Mouse (Mus musculus): ENCODE results near the gene Mcpt2. TPM values are rescaled to one million over a fixed set of nuclear protein-coding genes. Genes with fewer than 3 reads are reported as not detected.

Gene Mcpt2
- not detected for polyA plus RNA-seq (2014; fragmentation: Illumina TruSeq; extraction: RNeasy Lipid Tissue Mini Kit (QIAGEN cat#74804); ENCODE audit: insufficient read depth, low read depth, low replicate concordance)

DNA sequence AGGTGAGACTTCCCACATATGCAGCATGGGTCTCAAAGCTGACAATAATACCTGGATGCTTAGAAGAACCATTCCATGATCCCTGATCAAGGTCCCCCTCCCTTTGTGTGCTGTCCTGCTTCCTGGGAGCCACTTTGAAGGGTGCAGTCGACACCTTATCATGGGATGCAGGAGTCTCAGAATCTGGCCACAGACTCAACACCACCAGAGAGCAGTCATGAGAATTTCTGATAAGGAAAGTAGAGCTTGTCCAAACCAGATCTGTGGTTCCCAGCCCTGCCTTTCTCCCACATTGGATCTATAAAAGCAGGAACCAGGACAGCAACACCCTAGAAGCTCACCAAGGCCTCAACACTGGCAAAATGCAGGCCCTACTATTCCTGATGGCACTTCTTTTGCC lies at the start of gene Mcpt2:
Gene Mcpt2, plus strand, starts transcription at position 250 of the 400 bp plus-strand sequence.

GRCm38 (mm10) chr14:56017671-56018070 lies 24.2 kb upstream of the Mcpt2 start, which contains the start of gene Mcpt1:
Gene Mcpt1 (plus strand): TSS chr14:56017971.

DNA sequence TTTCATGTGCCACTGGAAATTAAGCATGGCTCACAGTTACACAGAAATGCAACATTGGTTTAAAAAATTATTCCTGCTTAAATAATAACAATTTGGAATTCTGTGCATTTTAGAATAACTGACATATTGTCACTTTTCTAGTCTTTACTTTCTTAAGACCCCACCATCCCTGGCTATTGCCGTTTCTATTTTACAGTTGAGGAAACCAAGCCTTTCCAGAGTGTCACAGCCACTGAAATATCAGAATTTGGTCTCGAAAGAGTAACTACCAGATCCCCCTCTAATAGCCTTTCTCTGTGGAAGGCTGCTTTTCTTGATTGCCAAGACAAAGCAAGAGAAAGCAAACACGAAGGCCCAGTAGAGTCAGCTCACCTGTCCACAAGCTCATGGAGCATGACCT lies 11.4 kb upstream of the Mcpt2 start, which contains the start of gene Mcpt9:
Gene Mcpt9, minus strand, starts transcription at position 101 of the 400 bp plus-strand sequence.

GRCm38 (mm10) chr14:56062213-56062612 lies 20.4 kb downstream of the Mcpt2 start, which contains the start of gene Mcpt4:
Gene Mcpt4 (minus strand): TSS chr14:56062313.

DNA sequence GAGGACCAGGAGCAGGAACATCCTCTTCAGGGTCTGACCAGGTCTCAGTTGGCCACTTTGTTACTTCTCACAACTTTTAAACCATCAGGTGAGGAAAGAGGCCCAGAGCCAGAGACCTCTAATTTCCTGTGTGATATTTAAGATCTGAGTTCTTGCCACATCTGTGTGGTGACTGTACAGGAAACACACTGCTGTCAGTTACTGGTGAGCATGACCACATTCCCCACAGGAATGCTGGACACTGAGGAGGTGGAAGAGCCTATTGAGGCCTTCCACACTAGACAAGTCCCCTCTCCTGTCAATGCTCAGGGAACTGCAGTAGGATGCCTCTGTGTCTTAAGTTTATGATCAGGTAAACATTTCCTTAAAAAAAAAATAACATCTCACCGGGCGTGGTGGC lies 43.3 kb downstream of the Mcpt2 start, which contains the start of gene Mcpt8:
Gene Mcpt8, minus strand, starts transcription at position 107 of the 400 bp plus-strand sequence.

Other genes starting within 250 kb of the Mcpt2 start
- gene Nfatc4, start 218.9 kb upstream of the Mcpt2 start, polyA plus RNA-seq (2014; fragmentation: Illumina TruSeq; extraction: RNeasy Lipid Tissue Mini Kit (QIAGEN cat#74804); ENCODE audit: insufficient read depth, low read depth, low replicate concordance) = 7.2 TPM
- 2.9 TPM for gene Nynrin, start 188.0 kb upstream of the Mcpt2 start, polyA plus RNA-seq (2014; fragmentation: Illumina TruSeq; extraction: RNeasy Lipid Tissue Mini Kit (QIAGEN cat#74804); ENCODE audit: insufficient read depth, low read depth, low replicate concordance)
- 0.04 TPM for gene Cbln3, start 157.6 kb upstream of the Mcpt2 start, polyA plus RNA-seq (2014; fragmentation: Illumina TruSeq; extraction: RNeasy Lipid Tissue Mini Kit (QIAGEN cat#74804); ENCODE audit: insufficient read depth, low read depth, low replicate concordance)
- 10.6 TPM for gene Khnyn, start 157.1 kb upstream of the Mcpt2 start, polyA plus RNA-seq (2014; fragmentation: Illumina TruSeq; extraction: RNeasy Lipid Tissue Mini Kit (QIAGEN cat#74804); ENCODE audit: insufficient read depth, low read depth, low replicate concordance)
- gene Sdr39u1, start 141.7 kb upstream of the Mcpt2 start, polyA plus RNA-seq (2014; fragmentation: Illumina TruSeq; extraction: RNeasy Lipid Tissue Mini Kit (QIAGEN cat#74804); ENCODE audit: insufficient read depth, low read depth, low replicate concordance) = 34.3 TPM
- gene Cma1, start 97.4 kb upstream of the Mcpt2 start, polyA plus RNA-seq (2014; fragmentation: Illumina TruSeq; extraction: RNeasy Lipid Tissue Mini Kit (QIAGEN cat#74804); ENCODE audit: insufficient read depth, low read depth, low replicate concordance) = 4.9 TPM
- gene Cma2, start 91.1 kb upstream of the Mcpt2 start, polyA plus RNA-seq (2014; fragmentation: Illumina TruSeq; extraction: RNeasy Lipid Tissue Mini Kit (QIAGEN cat#74804); ENCODE audit: insufficient read depth, low read depth, low replicate concordance) = not detected
- not detected for gene Mcpt1, start 24.1 kb upstream of the Mcpt2 start, polyA plus RNA-seq (2014; fragmentation: Illumina TruSeq; extraction: RNeasy Lipid Tissue Mini Kit (QIAGEN cat#74804); ENCODE audit: insufficient read depth, low read depth, low replicate concordance)
- not detected for gene Mcpt9, start 11.5 kb upstream of the Mcpt2 start, polyA plus RNA-seq (2014; fragmentation: Illumina TruSeq; extraction: RNeasy Lipid Tissue Mini Kit (QIAGEN cat#74804); ENCODE audit: insufficient read depth, low read depth, low replicate concordance)
- 4.0 TPM for gene Mcpt4, start 20.3 kb downstream of the Mcpt2 start, polyA plus RNA-seq (2014; fragmentation: Illumina TruSeq; extraction: RNeasy Lipid Tissue Mini Kit (QIAGEN cat#74804); ENCODE audit: insufficient read depth, low read depth, low replicate concordance)
- 0.31 TPM for gene Mcpt8, start 43.2 kb downstream of the Mcpt2 start, polyA plus RNA-seq (2014; fragmentation: Illumina TruSeq; extraction: RNeasy Lipid Tissue Mini Kit (QIAGEN cat#74804); ENCODE audit: insufficient read depth, low read depth, low replicate concordance)
- not detected for gene Ctsg, start 60.5 kb downstream of the Mcpt2 start, polyA plus RNA-seq (2014; fragmentation: Illumina TruSeq; extraction: RNeasy Lipid Tissue Mini Kit (QIAGEN cat#74804); ENCODE audit: insufficient read depth, low read depth, low replicate concordance)
- not detected for gene Gzme, start 78.6 kb downstream of the Mcpt2 start, polyA plus RNA-seq (2014; fragmentation: Illumina TruSeq; extraction: RNeasy Lipid Tissue Mini Kit (QIAGEN cat#74804); ENCODE audit: insufficient read depth, low read depth, low replicate concordance)
- gene Gzmd, start 90.6 kb downstream of the Mcpt2 start, polyA plus RNA-seq (2014; fragmentation: Illumina TruSeq; extraction: RNeasy Lipid Tissue Mini Kit (QIAGEN cat#74804); ENCODE audit: insufficient read depth, low read depth, low replicate concordance) = not detected
- gene Gzmg, start 117.5 kb downstream of the Mcpt2 start, polyA plus RNA-seq (2014; fragmentation: Illumina TruSeq; extraction: RNeasy Lipid Tissue Mini Kit (QIAGEN cat#74804); ENCODE audit: insufficient read depth, low read depth, low replicate concordance) = not detected
- not detected for gene Gzmn, start 132.6 kb downstream of the Mcpt2 start, polyA plus RNA-seq (2014; fragmentation: Illumina TruSeq; extraction: RNeasy Lipid Tissue Mini Kit (QIAGEN cat#74804); ENCODE audit: insufficient read depth, low read depth, low replicate concordance)
- not detected for gene Gzmf, start 169.4 kb downstream of the Mcpt2 start, polyA plus RNA-seq (2014; fragmentation: Illumina TruSeq; extraction: RNeasy Lipid Tissue Mini Kit (QIAGEN cat#74804); ENCODE audit: insufficient read depth, low read depth, low replicate concordance)
- gene Gzmc, start 192.6 kb downstream of the Mcpt2 start, polyA plus RNA-seq (2014; fragmentation: Illumina TruSeq; extraction: RNeasy Lipid Tissue Mini Kit (QIAGEN cat#74804); ENCODE audit: insufficient read depth, low read depth, low replicate concordance) = not detected
- 4.9 TPM for gene Gzmb, start 220.2 kb downstream of the Mcpt2 start, polyA plus RNA-seq (2014; fragmentation: Illumina TruSeq; extraction: RNeasy Lipid Tissue Mini Kit (QIAGEN cat#74804); ENCODE audit: insufficient read depth, low read depth, low replicate concordance)